Mouse (Mus musculus) cerebellum, adult 11-12 months (tissue): ENCODE results near the gene Phex.

Experiments used
- DNase-seq: peaks from one replicate; pipeline ENCODE4 v3.0.0; 2022

The Phex gene

DNA sequence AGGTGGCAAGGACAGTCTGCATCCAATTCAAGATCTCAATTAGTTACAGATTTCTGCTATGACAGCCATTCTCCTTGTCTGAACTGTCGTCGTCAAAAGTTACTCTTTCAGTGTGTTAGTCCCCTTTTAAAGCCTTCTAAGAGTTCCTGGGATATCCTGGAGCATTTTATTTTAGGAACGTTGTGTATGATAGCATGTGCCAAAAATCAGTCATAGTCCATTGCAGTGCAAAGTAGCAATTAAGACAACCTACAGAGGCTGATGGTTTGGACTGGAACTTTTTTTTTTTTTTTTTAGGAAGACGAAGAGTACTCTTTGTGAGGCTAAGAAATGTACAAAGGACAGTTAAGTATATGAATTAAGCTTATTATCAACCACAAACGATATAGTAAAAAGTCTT is at the start of gene Phex:
Phex (minus strand) TSS at position 101 of the 400 bp plus-strand sequence.
- no peak for DNase-seq

DNA sequence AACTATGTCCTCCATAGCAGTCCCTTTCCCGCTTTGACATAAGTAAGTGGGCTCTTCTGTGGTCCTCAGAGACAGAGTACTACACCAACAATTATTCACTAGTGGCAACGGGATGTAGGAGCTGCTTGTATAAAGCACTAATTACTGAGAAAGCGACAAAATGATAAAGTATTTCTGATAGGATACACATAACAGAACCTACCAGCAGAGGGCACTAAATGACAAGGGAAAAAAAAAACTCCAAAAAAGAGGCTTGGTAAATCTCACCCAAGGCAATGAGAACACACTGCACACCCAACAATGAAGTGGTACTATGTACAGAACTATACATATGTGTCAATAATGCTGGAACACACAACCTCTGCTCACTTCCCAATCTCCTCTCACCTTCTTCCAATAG is 47.6 kb upstream of the Phex start:
- DNase-seq, result no peak

DNA sequence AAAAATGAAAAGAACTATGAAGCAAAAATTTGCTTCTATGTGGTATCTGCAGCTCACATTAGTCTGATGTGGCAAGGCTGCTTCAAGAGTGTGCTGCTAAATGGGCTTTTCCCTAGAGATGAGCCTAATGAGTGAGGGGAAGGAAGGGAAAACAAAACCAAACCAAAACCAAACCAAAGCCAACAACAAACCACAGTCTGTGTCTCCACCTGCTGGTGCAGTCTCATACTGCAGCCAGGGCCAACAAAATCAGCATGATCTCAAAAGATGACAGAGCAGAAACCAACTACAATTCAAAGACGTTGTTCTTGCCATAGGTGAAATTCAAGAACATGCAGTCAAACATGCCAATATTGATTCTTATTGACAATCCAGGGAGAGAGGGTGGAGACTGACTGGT is 39.3 kb upstream of the Phex start:
- peak; percentile 34 for DNase-seq

DNA sequence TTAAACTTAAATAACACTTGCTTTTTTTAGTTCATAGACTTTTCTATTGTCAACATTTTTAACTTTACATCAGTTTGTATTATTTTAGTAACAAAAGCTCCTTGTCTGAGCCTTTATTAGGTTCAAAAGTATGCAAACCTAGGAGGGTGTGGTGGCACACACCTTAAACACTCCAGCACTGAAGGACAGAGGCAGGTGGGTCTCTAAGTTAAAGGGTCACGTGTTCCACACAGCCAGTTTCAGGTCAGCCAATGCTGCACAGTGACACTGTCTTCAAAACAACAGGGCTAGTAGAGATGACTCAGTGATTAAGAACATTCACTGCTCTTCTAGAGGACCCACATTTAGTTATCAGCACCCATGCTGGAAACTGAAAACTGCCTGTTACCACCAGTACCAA is 33.9 kb upstream of the Phex start:
- no peak for DNase-seq

- no peak for DNase-seq
Measured at GRCm38 (mm10) chrX:157447431-157447830, 32.3 kb upstream of the Phex start.

DNA sequence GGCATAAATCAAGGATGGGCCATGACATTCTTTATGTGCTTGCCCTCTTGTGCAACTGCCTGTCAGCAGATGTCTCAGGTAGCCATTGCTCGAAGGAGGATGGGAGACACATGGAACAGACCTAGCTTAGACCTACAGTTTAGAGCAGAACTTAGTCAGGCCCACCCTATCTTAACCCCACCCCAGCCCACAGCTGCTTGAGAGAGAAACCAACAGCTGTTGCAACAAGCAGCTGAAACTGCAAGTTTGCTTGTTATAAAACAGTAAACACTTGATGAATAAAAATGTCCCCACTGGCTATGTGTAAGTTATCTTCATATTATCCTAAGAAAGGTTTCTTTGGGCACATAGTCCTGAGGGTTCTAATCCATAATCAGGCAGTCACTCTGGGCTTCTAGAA is 19.7 kb upstream of the Phex start:
- no peak for DNase-seq

DNA sequence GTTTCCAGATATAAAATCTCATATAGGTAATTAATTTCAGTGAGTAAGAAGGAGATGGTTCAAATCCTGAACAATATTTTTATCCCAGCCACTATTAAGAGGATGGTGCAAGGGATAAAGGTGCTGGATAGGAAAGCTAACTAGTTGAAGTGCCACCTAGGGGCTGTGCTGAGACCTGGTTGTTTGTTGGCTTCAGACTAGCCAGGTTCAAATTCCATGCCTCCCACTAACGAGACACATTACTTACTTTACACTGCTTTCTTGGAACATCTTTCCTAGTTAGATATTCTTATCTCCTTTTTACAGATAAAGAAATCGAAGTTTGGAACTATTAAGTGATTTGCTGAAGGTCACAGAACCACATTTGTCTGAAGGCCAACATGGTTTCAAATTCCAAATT is 4.3 kb upstream of the Phex start:
- DNase-seq, result no peak

DNA sequence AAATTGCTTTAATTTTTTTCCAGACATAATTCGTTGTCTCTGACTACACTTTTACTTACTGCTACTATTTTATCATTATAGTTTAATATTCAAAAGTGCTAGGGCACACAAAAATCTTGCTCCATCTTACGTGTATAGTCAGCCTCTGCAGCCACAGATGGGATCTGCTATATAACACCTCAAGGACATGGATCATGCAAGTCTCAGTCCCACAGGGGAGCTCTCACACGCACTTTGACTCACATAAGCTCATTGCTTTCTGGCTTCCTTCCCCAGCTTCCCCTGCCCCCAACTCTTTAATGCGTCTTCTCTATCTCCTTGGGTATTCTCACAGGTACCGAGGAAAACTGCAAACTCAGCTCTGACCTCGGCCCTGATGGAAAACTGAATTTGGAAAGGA is 10.2 kb downstream of the Phex start:
- no peak for DNase-seq

DNA sequence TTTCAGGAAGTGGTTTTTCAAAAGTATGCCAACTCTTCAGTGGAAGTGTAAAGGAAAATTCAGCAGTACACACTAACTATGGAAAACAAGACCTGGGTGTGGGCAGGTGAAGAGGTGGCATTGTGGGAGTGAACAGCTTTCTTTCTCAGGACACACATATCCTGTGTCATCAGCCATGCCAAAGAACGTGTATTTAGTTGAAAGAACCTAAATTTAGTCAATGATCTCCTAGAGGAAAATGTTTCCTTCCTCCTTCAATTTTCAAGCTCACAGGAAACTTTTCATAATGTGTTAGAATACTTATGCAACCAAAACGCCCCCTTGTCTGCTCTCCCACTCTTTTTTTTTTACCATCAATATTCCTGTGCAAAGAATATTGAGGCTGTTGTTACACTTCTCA is 23.9 kb downstream of the Phex start:
- DNase-seq, result no peak

DNA sequence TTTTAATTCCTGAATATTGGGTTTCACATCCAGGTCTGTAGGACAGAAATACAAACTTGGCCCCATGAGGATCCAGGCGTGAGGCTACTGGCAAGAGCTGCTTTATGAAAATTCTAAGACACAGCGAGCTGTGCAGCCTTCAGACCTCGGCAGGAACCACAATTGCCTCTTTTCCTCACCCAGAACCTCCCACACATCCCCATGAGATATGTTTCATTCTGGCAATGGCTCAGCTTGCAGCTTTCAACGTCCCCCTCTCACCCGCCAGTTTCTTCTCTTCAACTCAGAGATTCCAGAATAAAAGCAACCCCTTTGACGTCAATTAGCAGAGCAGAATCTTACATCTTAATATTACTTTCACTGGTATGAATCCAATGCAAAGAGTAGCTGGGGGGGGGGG is 25.0 kb downstream of the Phex start:
- no peak for DNase-seq

- no peak for DNase-seq
Measured at GRCm38 (mm10) chrX:157388419-157388818, 26.7 kb downstream of the Phex start.

- no peak for DNase-seq
Measured at GRCm38 (mm10) chrX:157387025-157387424, 28.1 kb downstream of the Phex start.

- no peak for DNase-seq
Measured at GRCm38 (mm10) chrX:157378822-157379221, 36.3 kb downstream of the Phex start.

DNA sequence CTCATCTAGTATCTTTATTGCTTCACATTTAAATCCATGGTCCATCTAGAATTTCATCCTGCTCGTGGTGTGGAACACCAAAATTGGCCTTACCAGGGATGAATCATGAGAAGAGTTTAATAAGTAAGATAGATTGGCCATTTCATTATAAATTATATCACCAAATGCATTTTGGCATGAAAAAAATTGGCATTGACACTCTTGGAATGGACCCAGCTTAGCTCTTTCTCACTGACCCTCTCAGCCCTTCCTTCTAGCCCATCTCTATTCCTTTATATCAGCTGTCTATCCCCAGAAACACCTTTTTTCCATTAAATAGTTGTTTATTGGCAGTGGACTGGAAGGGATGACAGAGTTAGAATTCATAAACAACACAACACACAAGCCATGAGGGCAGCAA is 37.7 kb downstream of the Phex start:
- DNase-seq, result no peak

DNA sequence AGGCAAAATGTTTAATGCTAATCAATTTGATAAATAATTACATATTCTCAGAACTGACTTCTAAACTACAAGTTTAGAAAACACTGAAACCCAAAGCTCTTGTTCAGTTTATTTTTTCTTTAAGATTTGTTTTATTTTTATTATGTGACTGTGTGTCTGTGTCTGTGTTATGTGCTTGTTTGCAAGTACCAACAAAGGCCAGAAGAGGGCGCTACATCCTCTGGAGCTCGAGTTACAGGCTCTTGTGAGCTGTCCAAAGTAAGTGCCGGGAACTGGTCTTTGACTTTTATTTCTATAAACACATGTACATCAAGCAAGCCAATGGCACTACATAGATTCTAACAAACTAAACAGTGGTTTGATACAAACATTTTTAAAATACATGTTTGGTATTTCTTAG is 41.2 kb downstream of the Phex start:
- DNase-seq, result no peak

DNA sequence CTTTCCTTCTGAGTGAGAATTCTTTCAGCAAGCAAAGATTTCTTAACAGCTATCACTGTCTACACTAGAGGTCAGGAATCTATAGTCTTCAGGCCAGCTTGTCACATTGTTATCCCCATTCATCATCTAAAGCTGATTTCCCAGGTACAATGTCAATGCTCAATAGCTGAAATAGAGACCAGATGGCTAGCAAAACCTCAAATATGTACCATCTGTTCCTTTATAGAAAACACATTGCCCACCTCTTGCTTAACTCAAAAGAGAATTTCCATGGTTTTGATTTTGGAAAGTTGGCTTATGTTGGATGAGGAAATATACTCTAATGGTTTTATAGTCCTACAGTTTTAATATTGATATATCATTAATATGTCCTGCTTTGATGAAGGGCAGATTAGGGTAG is 45.9 kb downstream of the Phex start:
- no peak for DNase-seq

DNA sequence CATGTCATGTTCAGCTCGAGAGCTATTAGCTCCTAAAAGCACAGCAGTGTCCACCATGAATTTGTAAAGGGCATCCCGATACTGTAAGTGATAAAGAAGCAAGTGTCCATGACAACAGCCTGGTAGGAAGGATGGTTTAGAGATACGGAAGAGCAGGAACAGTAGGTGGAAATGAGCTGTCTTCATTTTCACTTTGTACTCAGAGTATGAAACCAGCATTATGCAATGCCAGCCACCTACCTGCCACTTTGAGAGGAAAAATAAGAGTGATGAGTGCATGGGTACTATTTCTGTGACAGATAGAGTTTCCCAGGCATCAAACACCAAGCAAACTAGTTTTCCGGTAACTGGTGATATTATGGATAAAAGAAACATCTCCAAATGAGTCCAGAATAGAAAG is 59.6 kb downstream of the Phex start:
- DNase-seq, result no peak

DNA sequence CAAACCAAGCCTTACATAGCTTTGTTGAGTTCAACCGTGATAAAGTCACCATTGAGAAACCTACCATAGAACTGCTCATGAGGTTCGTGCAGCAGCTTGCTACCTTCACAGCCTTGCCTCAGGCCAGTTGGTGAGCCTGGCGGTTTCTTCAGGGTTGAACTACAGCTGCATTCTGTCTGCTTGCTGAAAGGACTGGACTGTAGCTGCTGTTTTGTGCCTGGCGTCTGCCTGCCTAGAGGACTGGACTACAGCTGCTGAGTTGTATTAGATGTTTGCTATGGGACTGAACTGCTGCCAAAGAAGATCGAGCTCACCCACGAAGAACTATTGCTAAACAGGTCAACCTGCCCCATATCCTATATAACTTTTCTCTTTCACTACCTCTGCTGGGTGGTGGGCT is 68.9 kb downstream of the Phex start:
- no peak for DNase-seq

DNA sequence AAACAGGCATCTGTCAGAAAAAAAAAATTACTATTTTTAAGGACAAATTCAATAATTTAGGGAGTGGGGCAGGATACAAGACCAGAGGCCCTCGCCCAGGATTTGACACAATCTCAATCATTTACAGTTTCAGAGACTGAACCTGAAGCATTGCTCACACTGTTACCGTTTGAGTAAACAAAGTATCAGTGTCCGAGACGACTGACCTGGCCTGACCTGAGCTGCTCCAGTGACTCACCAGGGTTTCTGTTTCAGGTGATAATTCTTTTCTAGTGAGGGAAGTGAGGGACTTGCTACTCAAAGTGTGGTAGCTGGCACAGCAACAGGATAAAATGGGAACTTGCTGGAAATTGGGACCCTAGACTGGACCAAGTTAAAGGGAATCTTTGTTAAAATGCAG is 80.4 kb downstream of the Phex start:
- no peak for DNase-seq

DNA sequence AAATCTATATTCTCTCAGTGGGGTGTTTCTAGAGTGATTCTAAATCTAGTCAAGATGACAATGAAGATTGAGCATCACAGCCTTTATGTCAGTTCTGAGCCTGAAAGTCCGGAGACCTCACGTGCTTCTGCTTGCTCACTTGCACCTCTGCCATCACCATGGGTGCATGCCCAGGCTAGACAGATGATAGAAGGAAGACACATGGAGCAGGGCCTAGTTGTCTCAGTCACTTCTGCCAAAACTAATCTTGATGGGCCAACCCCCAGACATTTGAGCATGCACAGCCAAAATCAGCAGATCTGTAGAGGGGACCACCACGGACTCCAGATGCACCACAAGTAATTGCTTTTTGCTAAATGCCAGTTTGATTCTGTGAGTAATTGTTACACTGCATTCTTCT is 85.3 kb downstream of the Phex start:
- DNase-seq, result peak; percentile 13

- no peak for DNase-seq
Measured at GRCm38 (mm10) chrX:157328396-157328795, 86.7 kb downstream of the Phex start.

DNA sequence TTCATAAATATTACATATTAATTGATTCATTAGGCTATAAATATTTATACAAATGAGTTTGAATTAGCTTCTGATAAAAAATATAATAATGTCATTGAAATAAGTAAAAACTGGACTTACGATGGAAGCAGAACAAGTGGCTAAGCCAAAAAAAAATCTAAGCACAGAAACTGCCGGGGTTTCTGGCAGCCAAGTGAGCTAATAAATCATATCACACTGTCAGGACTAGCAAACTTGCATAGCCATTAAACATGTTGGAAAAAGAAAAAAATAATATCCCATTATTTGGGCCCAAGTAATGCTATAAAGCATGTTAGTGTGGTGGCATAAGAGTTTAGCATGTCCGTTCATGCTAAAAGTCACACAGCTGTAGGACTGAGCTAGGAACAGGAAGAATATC is 87.4 kb downstream of the Phex start:
- DNase-seq, result no peak

DNA sequence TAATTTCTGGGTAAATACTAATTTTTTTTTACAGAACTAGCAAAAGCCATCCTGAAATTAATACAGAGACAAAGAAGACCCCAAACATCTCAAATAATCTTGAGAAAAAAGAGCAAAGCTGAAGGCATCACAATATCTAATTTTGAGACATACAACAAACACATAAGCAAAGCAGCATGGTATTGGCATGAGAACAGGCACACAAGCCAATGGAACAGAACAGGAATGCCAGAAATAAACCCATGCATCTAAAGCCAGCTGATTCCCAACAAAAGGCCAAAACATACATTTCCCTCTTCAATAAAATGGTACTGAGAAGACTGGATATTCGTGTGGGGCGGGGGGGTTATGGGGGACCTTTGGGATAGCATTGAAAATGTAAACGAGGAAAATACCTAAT is 90.7 kb downstream of the Phex start:
- peak; percentile 26 for DNase-seq

GRCm38 (mm10) chrX:157310331-157310730 is 104.8 kb downstream of the Phex start:
- DNase-seq, result peak; percentile 79

DNA sequence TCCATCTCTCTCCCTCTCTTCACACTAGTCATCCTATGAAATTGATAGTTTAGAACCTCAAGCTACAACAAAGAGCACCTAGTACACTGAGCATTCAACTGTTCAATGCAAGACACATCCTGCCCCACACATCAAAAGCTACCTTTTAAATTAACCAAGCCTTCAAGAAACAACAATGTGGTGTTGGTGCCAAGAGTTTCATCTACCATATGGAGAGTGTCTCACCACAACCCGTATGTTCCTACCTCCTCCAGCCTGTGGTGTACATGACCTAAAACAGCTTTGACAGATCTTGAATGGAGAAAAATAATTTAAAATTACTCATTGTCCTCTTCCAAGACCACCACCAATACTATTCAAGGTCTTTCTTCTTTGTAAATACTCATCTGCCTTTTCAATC is 106.9 kb downstream of the Phex start:
- peak; percentile 52 for DNase-seq

- DNase-seq, result peak; percentile 33
Measured at GRCm38 (mm10) chrX:157307411-157307810, 107.7 kb downstream of the Phex start.
